Mouse (Mus musculus) cerebellum, adult 2 months (tissue): ENCODE measurements around the gene Fhit.

ENCODE experiments used
- CTCF ChIP-seq: fragments of 200-500 bp; IDR thresholded peaks from 2 replicates; pipeline ENCODE4 v1.5.1; 2011; ENCODE audit warnings: low read depth, mild to moderate bottlenecking, control low read depth, low read length, moderate library complexity, borderline replicate concordance; ENCODE audit not compliant: insufficient read depth
- POLR2A ChIP-seq: fragments of 200-500 bp; IDR thresholded peaks from 2 replicates; pipeline ENCODE4 v1.6.1; 2011; ENCODE audit warnings: low read length, control low read depth, borderline replicate concordance; ENCODE audit not compliant: insufficient read depth

GRCm38 (mm10) chr14:10824819-10825218, 337.0 kb downstream of the Fhit start:
- TF ChIP-seq CTCF (no peak), POLR2A (no peak)
